Mouse (Mus musculus): Measurements from ENCODE around the gene 2810459M11Rik.

GRCm38 (mm10) chr1:85997221-85997620 lies 48.4 kb upstream of the 2810459M11Rik start:
- TF ChIP-seq CTCF (IDR thresholded peaks at IDR 0.05; ENCODE audit: low read depth) = no peak
- no peak for TF ChIP-seq EP300 (optimal IDR thresholded peaks at IDR 0.05)

All from stomach, postnatal 0 days (tissue).